Mouse (Mus musculus) left cerebral cortex, adult 2 months (tissue): ENCODE data around the gene Hnrnpa3. TPM values are rescaled to one million over a fixed set of nuclear protein-coding genes. Genes with fewer than 3 reads are reported as not detected.
"Not testable (repeated sequence)": the region's sequence is repeated elsewhere in the genome, so short reads cannot be mapped to it uniquely, and the experiment has no call there.

ENCODE experiments used
- DNase-seq, 2 experiments: peaks; one replicate each; pipeline ENCODE4 v3.0.0; 2021 to 2022; ENCODE audit warnings: low spot score in 2 of 2, mixed read lengths in 1 of 2; ENCODE audit errors: extremely low spot score in 1 of 2
- H3K27ac ChIP-seq: fragments of 200-600 bp; 2 replicates; pipeline ENCODE4 v1.8.1; 2022
- H3K4me3 ChIP-seq: fragments of 200-600 bp; 2 replicates; pipeline ENCODE4 v1.8.1; 2022
- CTCF ChIP-seq: fragments of 200-600 bp; IDR thresholded peaks from 2 replicates; pipeline ENCODE4 v1.8.1; 2022; ENCODE audit warnings: antibody characterized with exemption, mild to moderate bottlenecking, moderate library complexity
- intact Hi-C: fragments of 180-260 bp; cut with DNase I; formaldehyde crosslinking; loops from one replicate; pipeline ENCODE4 v1.15.1; 2025
- total RNA-seq, 2 experiments: library from RNA; stranded (reverse); gene quantifications; 2 replicates each; pipeline ENCODE4 v1.2.3; 2021

Gene Hnrnpa3
- total RNA-seq, 2 experiments from 2014 or later = 282 to 308 TPM

- no peak for DNase-seq
- intact Hi-C loops = no loop called here
- Histone ChIP-seq H3K4me3 (no peak overlapping the region), H3K27ac (no peak overlapping the region)
- TF ChIP-seq CTCF = no peak
Measured at GRCm38 (mm10) chr2:75625086-75625485, 34.0 kb upstream of the Hnrnpa3 start.

GRCm38 (mm10) chr2:75626597-75627440 lies 32.2 kb upstream of the Hnrnpa3 start:
- H3K4me3 ChIP-seq = no peak overlapping the region
- H3K27ac ChIP-seq = no peak overlapping the region
- DNase-seq = no peak
- TF ChIP-seq CTCF = no peak
- intact Hi-C loops = no loop called here

- intact Hi-C loops = no loop called here
- TF ChIP-seq CTCF = no peak
- no peak for DNase-seq
- H3K27ac ChIP-seq = no peak overlapping the region
- no peak overlapping the region for H3K4me3 ChIP-seq
Measured at GRCm38 (mm10) chr2:75628487-75628886, 30.6 kb upstream of the Hnrnpa3 start.

GRCm38 (mm10) chr2:75631421-75631820 lies 27.6 kb upstream of the Hnrnpa3 start:
- no peak overlapping the region for H3K27ac ChIP-seq
- intact Hi-C loops = no loop called here
- H3K4me3 ChIP-seq = no peak overlapping the region
- DNase-seq = no peak
- no peak for TF ChIP-seq CTCF

GRCm38 (mm10) chr2:75632043-75632442 lies 27.0 kb upstream of the Hnrnpa3 start:
- Histone ChIP-seq H3K4me3 (no peak overlapping the region), H3K27ac (no peak overlapping the region)
- DNase-seq = no peak
- intact Hi-C loops = no loop called here
- TF ChIP-seq CTCF = no peak

GRCm38 (mm10) chr2:75632721-75633181 lies 26.3 kb upstream of the Hnrnpa3 start:
- intact Hi-C loops = no loop called here
- no peak overlapping the region for H3K27ac ChIP-seq

GRCm38 (mm10) chr2:75633381-75633780 lies 25.7 kb upstream of the Hnrnpa3 start:
- H3K27ac ChIP-seq = no peak overlapping the region
- no peak overlapping the region for H3K4me3 ChIP-seq
- intact Hi-C loops = no loop called here
- TF ChIP-seq CTCF = no peak
- DNase-seq = no peak

More at GRCm38 (mm10) chr2:75632721-75633181, 26.3 kb upstream of the Hnrnpa3 start:
- no peak overlapping the region for H3K4me3 ChIP-seq
- no peak for TF ChIP-seq CTCF
- no peak for DNase-seq

GRCm38 (mm10) chr2:75633784-75634183 lies 25.3 kb upstream of the Hnrnpa3 start:
- no peak for TF ChIP-seq CTCF
- no peak for DNase-seq
- no peak overlapping the region for H3K4me3 ChIP-seq
- no peak overlapping the region for H3K27ac ChIP-seq
- intact Hi-C loops = no loop called here

GRCm38 (mm10) chr2:75634431-75634830 lies 24.6 kb upstream of the Hnrnpa3 start:
- H3K4me3 ChIP-seq, DNase-seq, intact Hi-C loops, H3K27ac ChIP-seq: not testable (repeated sequence)

- TF ChIP-seq CTCF = peak; percentile 14
- Histone ChIP-seq H3K27ac (no peak overlapping the region), H3K4me3 (no peak overlapping the region)
- no peak for DNase-seq
- intact Hi-C loops = loop anchor here (1.0 kb wide), 1 partner anchor 9 kb away; no protein-coding TSS in a partner anchor
Measured at GRCm38 (mm10) chr2:75636261-75637054, 22.6 kb upstream of the Hnrnpa3 start.

- not testable (repeated sequence) for DNase-seq, H3K27ac ChIP-seq, H3K4me3 ChIP-seq
- intact Hi-C loops = loop anchor here (1.0 kb wide), 1 partner anchor 8 kb away; no protein-coding TSS in a partner anchor
Measured at GRCm38 (mm10) chr2:75637055-75637304, 22.1 kb upstream of the Hnrnpa3 start.

- intact Hi-C loops = loop anchor here (1.0 kb wide), 1 partner anchor 8 kb away; no protein-coding TSS in a partner anchor
- TF ChIP-seq CTCF = no peak
Measured at GRCm38 (mm10) chr2:75637361-75637760, 21.7 kb upstream of the Hnrnpa3 start.

GRCm38 (mm10) chr2:75637822-75638221 lies 21.2 kb upstream of the Hnrnpa3 start:
- not testable (repeated sequence) for DNase-seq, H3K27ac ChIP-seq, H3K4me3 ChIP-seq
- intact Hi-C loops = loop anchor here (1.0 kb wide), 1 partner anchor 7 kb away; no protein-coding TSS in a partner anchor

More at GRCm38 (mm10) chr2:75637361-75637760, 21.7 kb upstream of the Hnrnpa3 start:
- H3K27ac ChIP-seq = no peak overlapping the region
- H3K4me3 ChIP-seq = no peak overlapping the region
- DNase-seq = no peak

GRCm38 (mm10) chr2:75639535-75639934 lies 19.5 kb upstream of the Hnrnpa3 start:
- DNase-seq, H3K4me3 ChIP-seq, H3K27ac ChIP-seq, intact Hi-C loops: not testable (repeated sequence)

GRCm38 (mm10) chr2:75642312-75642711 lies 16.7 kb upstream of the Hnrnpa3 start:
- DNase-seq, intact Hi-C loops, H3K4me3 ChIP-seq, H3K27ac ChIP-seq: not testable (repeated sequence)
